Mouse (Mus musculus) right cerebral cortex, postnatal 14 days (tissue): ENCODE data around the gene Opa1.

Experiments
- DNase-seq: peaks from one replicate; pipeline ENCODE4 v3.0.0; 2022

Opa1 gene

GRCm38 (mm10) chr16:29579167-29579786, at the start of gene Opa1:
Gene Opa1, plus strand, starts transcription at chr16:29579334.
- DNase-seq, result peak; percentile 96

GRCm38 (mm10) chr16:29533641-29534040, 45.5 kb upstream of the Opa1 start:
- DNase-seq, result no peak

- DNase-seq, result no peak
Observed at GRCm38 (mm10) chr16:29535866-29536265, 43.3 kb upstream of the Opa1 start.

GRCm38 (mm10) chr16:29536411-29537204, 42.5 kb upstream of the Opa1 start:
- peak; percentile 32 for DNase-seq

GRCm38 (mm10) chr16:29539906-29540305, 39.2 kb upstream of the Opa1 start:
- no peak for DNase-seq

- DNase-seq, result no peak
Observed at GRCm38 (mm10) chr16:29541261-29541683, 37.9 kb upstream of the Opa1 start.

GRCm38 (mm10) chr16:29544829-29545228, 34.3 kb upstream of the Opa1 start, which contains the start of gene Atp13a4:
Gene Atp13a4, minus strand, starts transcription at chr16:29544864.
- DNase-seq, result no peak

- DNase-seq, result no peak
Observed at GRCm38 (mm10) chr16:29559667-29560066, 19.5 kb upstream of the Opa1 start.

- DNase-seq, result no peak
Observed at GRCm38 (mm10) chr16:29560454-29560853, 18.7 kb upstream of the Opa1 start.

- peak; percentile 49 for DNase-seq
Observed at GRCm38 (mm10) chr16:29560869-29561268, 18.3 kb upstream of the Opa1 start.

GRCm38 (mm10) chr16:29574013-29574412, 5.1 kb upstream of the Opa1 start:
- no peak for DNase-seq

GRCm38 (mm10) chr16:29575620-29576019, 3.5 kb upstream of the Opa1 start:
- peak; percentile 16 for DNase-seq

- DNase-seq, result no peak
Observed at GRCm38 (mm10) chr16:29579787-29580176, 648 bp downstream of the Opa1 start.

- no peak for DNase-seq
Observed at GRCm38 (mm10) chr16:29592171-29592570, 13.0 kb downstream of the Opa1 start.

GRCm38 (mm10) chr16:29597122-29597521, 18.0 kb downstream of the Opa1 start:
- no peak for DNase-seq

GRCm38 (mm10) chr16:29605546-29605945, 26.4 kb downstream of the Opa1 start:
- DNase-seq, result no peak

- DNase-seq, result no peak
Observed at GRCm38 (mm10) chr16:29607131-29607530, 28.0 kb downstream of the Opa1 start.

GRCm38 (mm10) chr16:29614762-29615161, 35.6 kb downstream of the Opa1 start:
- no peak for DNase-seq

GRCm38 (mm10) chr16:29629053-29629452, 49.9 kb downstream of the Opa1 start:
- no peak for DNase-seq

- DNase-seq, result no peak
Observed at GRCm38 (mm10) chr16:29635780-29636179, 56.6 kb downstream of the Opa1 start.

- DNase-seq, result no peak
Observed at GRCm38 (mm10) chr16:29642376-29642775, 63.2 kb downstream of the Opa1 start.

- DNase-seq, result no peak
Observed at GRCm38 (mm10) chr16:29644871-29645270, 65.7 kb downstream of the Opa1 start.

GRCm38 (mm10) chr16:29646202-29646601, 67.1 kb downstream of the Opa1 start:
- DNase-seq, result no peak

GRCm38 (mm10) chr16:29656187-29656825, 77.2 kb downstream of the Opa1 start:
- DNase-seq, result no peak
